Mouse (Mus musculus): Measurements from ENCODE around the gene Mospd1. TPM values are rescaled to one million over a fixed set of nuclear protein-coding genes. Genes with fewer than 3 reads are reported as not detected.

Gene Mospd1
- total RNA-seq (2023) = 11.2 TPM

DNA sequence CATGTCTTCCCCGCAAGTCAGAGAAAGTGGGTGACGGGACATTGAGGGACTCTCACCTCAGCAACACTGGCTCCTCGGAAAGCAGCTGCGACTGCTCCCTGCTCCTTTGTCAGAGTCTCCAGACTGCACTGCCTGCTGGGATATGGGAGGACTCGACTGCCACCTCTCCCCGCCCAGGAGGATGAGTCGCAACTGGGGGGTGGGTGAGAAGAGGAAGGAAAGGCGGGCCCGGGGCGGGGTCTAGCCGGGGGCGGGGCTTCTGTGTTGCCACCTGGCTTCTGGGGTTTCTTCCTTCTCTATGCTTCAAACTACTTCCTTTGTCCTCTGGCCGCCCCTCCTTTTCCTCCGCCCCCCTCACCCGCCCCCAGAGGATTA lies at the start of gene Mospd1:
Mospd1 (minus strand) TSS at position 137 of the 375 bp plus-strand sequence.

Other genes starting within 250 kb of the Mospd1 start
- not detected for gene Plac1, start 130.4 kb downstream of the Mospd1 start, total RNA-seq (2023)
- gene Fam122b, start 100.7 kb downstream of the Mospd1 start, total RNA-seq (2023) = 6.6 TPM
- not detected for gene Fam122c, start 97.1 kb downstream of the Mospd1 start, total RNA-seq (2023)
- gene Etd, start 64.4 kb upstream of the Mospd1 start, total RNA-seq (2023) = not detected
- gene Rtl8c, start 237.5 kb upstream of the Mospd1 start, total RNA-seq (2023) = 17.4 TPM
- gene Gm14597, start 238.5 kb upstream of the Mospd1 start, total RNA-seq (2023) = not detected